Mouse (Mus musculus): ENCODE measurements around the gene Igf2r. TPM values are rescaled to one million over a fixed set of nuclear protein-coding genes. Genes with fewer than 3 reads are reported as not detected.

The Igf2r gene
- polyA plus RNA-seq, 2 experiments = 62.4 to 97.3 TPM

DNA sequence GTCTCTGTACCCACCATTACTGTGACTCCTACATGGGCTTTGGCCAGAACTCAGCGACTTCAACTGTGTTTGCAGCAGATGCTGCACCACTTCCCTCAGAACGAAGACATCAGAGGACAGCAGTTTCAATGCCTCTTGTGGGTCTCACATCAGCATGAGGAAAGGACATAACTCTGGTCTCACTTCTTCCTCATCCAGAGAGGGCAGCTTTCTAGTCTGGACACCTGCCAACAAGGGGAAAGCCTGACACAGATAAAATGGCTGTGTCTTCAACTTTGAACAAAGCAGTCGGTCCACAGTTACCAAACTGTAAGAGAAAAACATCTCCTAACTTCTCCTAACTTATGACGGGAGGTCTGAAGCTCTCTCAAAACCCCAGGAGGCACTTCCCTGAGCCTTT, 128.4 kb downstream of the Igf2r start:
- DNase-seq (ENCODE audit: low spot score) = no peak

DNA sequence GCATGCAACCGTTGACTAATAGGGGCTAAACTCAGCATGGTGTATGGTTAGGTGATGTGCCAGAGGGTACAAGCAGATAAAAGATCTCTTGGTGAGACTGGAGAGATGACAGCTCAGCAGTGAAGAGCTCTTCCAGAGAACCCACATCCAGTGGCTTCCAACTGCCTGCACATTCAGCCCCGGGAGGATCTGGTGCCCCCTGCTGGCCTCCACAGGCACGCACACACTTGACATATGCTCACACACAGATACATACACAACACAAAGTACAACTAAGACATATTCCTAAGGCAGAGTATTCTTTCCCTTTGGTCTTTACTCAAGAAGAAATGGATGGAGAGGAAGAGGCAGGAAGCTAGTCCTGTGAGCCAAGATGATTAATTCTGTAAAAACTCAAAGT, 129.9 kb downstream of the Igf2r start:
- Histone ChIP-seq H3K27me3 (ENCODE audit: control insufficient read depth, insufficient read depth, low read length) (no peaks in the 10 kb centered on the region), H3K36me3 (ENCODE audit: control insufficient read depth, insufficient read depth, low read length) (no peaks in the 10 kb centered on the region), H3K9ac (ENCODE audit: low read depth, low read length, severe bottlenecking) (no peak overlapping the region), H3K4me2 (replicated peaks; ENCODE audit: low read depth, low read length, severe bottlenecking) (no peak overlapping the region), H3K4me1 (ENCODE audit: control insufficient read depth, insufficient read depth, low read length) (no peaks in the 10 kb centered on the region), H3K4me3 (replicated peaks; ENCODE audit: low read length) (no peak overlapping the region), H3K27ac (replicated peaks; ENCODE audit: low read depth, low read length) (no peak overlapping the region), H3K9me3 (ENCODE audit: control insufficient read depth, low read length) (no peaks in the 10 kb centered on the region)
- DNase-seq (ENCODE audit: low spot score) = no peak
- no peak for ATAC-seq (ENCODE audit: low FRiP score, low read depth)
- WGBS = 93% methylated on average over 3 of the region's 3 CpGs
- TF ChIP-seq POLR2A (IDR thresholded peaks at IDR 0.05; ENCODE audit: borderline replicate concordance, extremely low read depth, insufficient read depth, insufficient read length) = no peak

More for the DNA sequence above, 128.4 kb downstream of the Igf2r start:
- Histone ChIP-seq H3K9me3 (ENCODE audit: control insufficient read depth, low read length) (no peaks in the 10 kb centered on the region), H3K36me3 (ENCODE audit: control insufficient read depth, insufficient read depth, low read length) (no peaks in the 10 kb centered on the region), H3K4me1 (ENCODE audit: control insufficient read depth, insufficient read depth, low read length) (no peaks in the 10 kb centered on the region), H3K4me2 (replicated peaks; ENCODE audit: low read depth, low read length, severe bottlenecking) (no peak overlapping the region), H3K9ac (ENCODE audit: low read depth, low read length, severe bottlenecking) (no peak overlapping the region), H3K4me3 (replicated peaks; ENCODE audit: low read length) (no peak overlapping the region), H3K27ac (replicated peaks; ENCODE audit: low read depth, low read length) (no peak overlapping the region), H3K27me3 (ENCODE audit: control insufficient read depth, insufficient read depth, low read length) (no peaks in the 10 kb centered on the region)
- no peak for ATAC-seq (ENCODE audit: low FRiP score, low read depth)
- no peak for TF ChIP-seq POLR2A (IDR thresholded peaks at IDR 0.05; ENCODE audit: borderline replicate concordance, extremely low read depth, insufficient read depth, insufficient read length)
- 79% methylated on average over 4 of the region's 4 CpGs for WGBS

DNA sequence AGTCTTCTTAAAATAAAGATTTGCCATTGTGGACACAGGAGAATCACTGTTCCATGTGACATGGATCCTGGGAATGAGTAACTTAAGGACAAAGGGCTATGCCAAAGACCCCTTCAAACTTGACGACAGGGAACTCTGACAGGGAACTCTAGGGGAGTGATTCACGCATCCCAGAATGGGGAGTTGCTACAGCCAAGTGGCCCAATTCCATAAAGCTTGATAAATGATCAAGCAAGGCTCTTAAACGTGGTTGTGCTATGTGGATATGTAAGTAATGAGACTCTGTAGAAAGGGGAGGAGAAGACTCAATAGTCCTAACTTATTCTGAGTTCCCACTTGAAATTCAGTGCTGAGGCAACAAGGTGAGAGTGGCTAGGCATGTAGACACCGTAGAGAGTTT, 134.7 kb downstream of the Igf2r start:
- no peak for ATAC-seq (ENCODE audit: low FRiP score, low read depth)
- no peaks in the 10 kb centered on the region for H3K27me3 ChIP-seq (ENCODE audit: control insufficient read depth, insufficient read depth, low read length)
- no peak overlapping the region for H3K4me2 ChIP-seq (replicated peaks; ENCODE audit: low read depth, low read length, severe bottlenecking)
- WGBS = 65% methylated on average over 4 of the region's 4 CpGs
- no peaks in the 10 kb centered on the region for H3K36me3 ChIP-seq (ENCODE audit: control insufficient read depth, insufficient read depth, low read length)
- H3K9ac ChIP-seq (ENCODE audit: low read depth, low read length, severe bottlenecking) = no peak overlapping the region
- no peak for DNase-seq (ENCODE audit: low spot score)
- no peak overlapping the region for H3K4me3 ChIP-seq (replicated peaks; ENCODE audit: low read length)
- H3K27ac ChIP-seq (replicated peaks; ENCODE audit: low read depth, low read length) = no peak overlapping the region
- no peaks in the 10 kb centered on the region for H3K9me3 ChIP-seq (ENCODE audit: control insufficient read depth, low read length)
- 0 out of 2 replicates have a peak, but pooled peaks cover 3% of the 10 kb centered on the region for H3K4me1 ChIP-seq (ENCODE audit: control insufficient read depth, insufficient read depth, low read length)
- no peak for TF ChIP-seq POLR2A (IDR thresholded peaks at IDR 0.05; ENCODE audit: borderline replicate concordance, extremely low read depth, insufficient read depth, insufficient read length)

Other genes starting within 250 kb of the Igf2r start
- gene Slc22a2, start 185.5 kb downstream of the Igf2r start, polyA plus RNA-seq (2012; rRNA removed) = 0.04 TPM in 1 of 2 replicates, not detected in the other
- not detected in 2 replicates for gene Slc22a2, start 185.5 kb downstream of the Igf2r start, polyA plus RNA-seq (2014; fragmentation: Nextera tagmentation; extraction: Ambion mirVana)
- 0.14 and 0.18 TPM in 2 replicates for gene Slc22a1, start 93.8 kb downstream of the Igf2r start, polyA plus RNA-seq (2012; rRNA removed)
- gene Slc22a1, start 93.8 kb downstream of the Igf2r start, polyA plus RNA-seq (2014; fragmentation: Nextera tagmentation; extraction: Ambion mirVana) = not detected in 2 replicates
- gene Mas1, start 98.5 kb upstream of the Igf2r start, polyA plus RNA-seq (2012; rRNA removed) = 1.7 and 1.9 TPM in 2 replicates
- 1.4 and 2.1 TPM in 2 replicates for gene Mas1, start 98.5 kb upstream of the Igf2r start, polyA plus RNA-seq (2014; fragmentation: Nextera tagmentation; extraction: Ambion mirVana)
- gene Mrgprh, start 106.4 kb upstream of the Igf2r start, polyA plus RNA-seq (2012; rRNA removed) = 0.38 and 0.73 TPM in 2 replicates
- 0.10 and 0.14 TPM in 2 replicates for gene Mrgprh, start 106.4 kb upstream of the Igf2r start, polyA plus RNA-seq (2014; fragmentation: Nextera tagmentation; extraction: Ambion mirVana)
- gene Pnldc1, start 140.6 kb upstream of the Igf2r start, polyA plus RNA-seq (2012; rRNA removed) = 5.1 and 5.3 TPM in 2 replicates
- gene Pnldc1, start 140.6 kb upstream of the Igf2r start, polyA plus RNA-seq (2014; fragmentation: Nextera tagmentation; extraction: Ambion mirVana) = 2.4 and 3.4 TPM in 2 replicates
- gene Tcp1, start 146.0 kb upstream of the Igf2r start, polyA plus RNA-seq (2012; rRNA removed) = 184 and 212 TPM in 2 replicates
- 386 and 395 TPM in 2 replicates for gene Tcp1, start 146.0 kb upstream of the Igf2r start, polyA plus RNA-seq (2014; fragmentation: Nextera tagmentation; extraction: Ambion mirVana)
- gene Mrpl18, start 146.7 kb upstream of the Igf2r start, polyA plus RNA-seq (2012; rRNA removed) = 47.4 and 66.4 TPM in 2 replicates
- gene Mrpl18, start 146.7 kb upstream of the Igf2r start, polyA plus RNA-seq (2014; fragmentation: Nextera tagmentation; extraction: Ambion mirVana) = 127 and 135 TPM in 2 replicates
- 0.33 and 0.81 TPM in 2 replicates for gene Acat3, start 170.9 kb upstream of the Igf2r start, polyA plus RNA-seq (2012; rRNA removed)
- gene Acat3, start 170.9 kb upstream of the Igf2r start, polyA plus RNA-seq (2014; fragmentation: Nextera tagmentation; extraction: Ambion mirVana) = 0.47 and 1.1 TPM in 2 replicates
- gene Acat2, start 191.1 kb upstream of the Igf2r start, polyA plus RNA-seq (2012; rRNA removed) = 62.9 and 67.4 TPM in 2 replicates
- gene Acat2, start 191.1 kb upstream of the Igf2r start, polyA plus RNA-seq (2014; fragmentation: Nextera tagmentation; extraction: Ambion mirVana) = 110 and 119 TPM in 2 replicates
- gene Wtap, start 224.5 kb upstream of the Igf2r start, polyA plus RNA-seq (2012; rRNA removed) = 61.7 and 86.1 TPM in 2 replicates
- 135 and 141 TPM in 2 replicates for gene Wtap, start 224.5 kb upstream of the Igf2r start, polyA plus RNA-seq (2014; fragmentation: Nextera tagmentation; extraction: Ambion mirVana)
- gene Sod2, start 237.2 kb upstream of the Igf2r start, polyA plus RNA-seq (2012; rRNA removed) = 98.2 and 118 TPM in 2 replicates
- gene Sod2, start 237.2 kb upstream of the Igf2r start, polyA plus RNA-seq (2014; fragmentation: Nextera tagmentation; extraction: Ambion mirVana) = 103 and 116 TPM in 2 replicates